Mouse (Mus musculus) CH12.LX (cell line): ENCODE results near the gene Arhgap31. TPM values are rescaled to one million over a fixed set of nuclear protein-coding genes. Genes with fewer than 3 reads are reported as not detected.

Source experiments
- DNase-seq: peaks from one replicate; pipeline ENCODE4 v3.0.0-alpha.2; 2013; ENCODE audit errors: extremely low read depth
- H3K27ac ChIP-seq: 2 replicates; pipeline ENCODE4 v1.5.1; 2012; ENCODE audit warnings: low read depth, mild to moderate bottlenecking, control low read depth, moderate library complexity; ENCODE audit not compliant: insufficient read depth
- H3K27me3 ChIP-seq: replicated peaks from 2 replicates; pipeline ENCODE3; 2012; ENCODE audit warnings: inconsistent platforms
- H3K36me3 ChIP-seq, 2 experiments: replicated peaks in 1 of 2; 2 replicates each; pipeline versions ENCODE3 to v1.6.1; 2012; ENCODE audit warnings: inconsistent platforms in 1 of 2, low read length in 1 of 2, mild to moderate bottlenecking in 1 of 2, mixed read lengths in 1 of 2, moderate library complexity in 1 of 2; ENCODE audit not compliant: control insufficient read depth in 1 of 2, insufficient read depth in 1 of 2
- H3K4me1 ChIP-seq, 2 experiments: 2 replicates each; pipeline ENCODE4 v1.6.1; 2012; ENCODE audit warnings: inconsistent platforms in 1 of 2, moderate library complexity in 1 of 2; ENCODE audit not compliant: insufficient read depth in 2 of 2, control insufficient read depth in 1 of 2
- H3K4me2 ChIP-seq: 2 replicates; pipeline ENCODE4 v1.6.1; 2012; ENCODE audit warnings: low read depth, mild to moderate bottlenecking, control low read depth; ENCODE audit not compliant: poor library complexity, insufficient read depth, severe bottlenecking
- H3K4me3 ChIP-seq, 3 experiments: fragments of 150-350 bp in 1 of 3; sonication (generic) in 1 of 3; replicated peaks in 1 of 3; 2 replicates each; pipeline versions ENCODE3 to v1.5.1; 2011 to 2012; ENCODE audit warnings: low read depth in 2 of 3, low read length in 2 of 3, mild to moderate bottlenecking in 2 of 3, moderate library complexity in 2 of 3, control low read depth in 1 of 3, improper control_type of control experiment in 1 of 3, inconsistent platforms in 1 of 3, mixed read lengths in 1 of 3; ENCODE audit not compliant: poor library complexity in 1 of 3
- H3K79me2 ChIP-seq: replicated peaks from 2 replicates; pipeline ENCODE4 v1.6.1; 2012; ENCODE audit warnings: mild to moderate bottlenecking, moderate library complexity; ENCODE audit not compliant: control insufficient read depth, poor library complexity, insufficient read depth, severe bottlenecking; ENCODE audit errors: extremely low read depth
- H3K9ac ChIP-seq: 2 replicates; pipeline ENCODE4 v1.6.1; 2012; ENCODE audit warnings: low read depth, mild to moderate bottlenecking, control low read depth, moderate library complexity; ENCODE audit not compliant: insufficient read depth
- H3K9me3 ChIP-seq: replicated peaks from 2 replicates; pipeline ENCODE3; 2012; ENCODE audit warnings: low read length, inconsistent platforms, mixed read lengths
- BHLHE40 ChIP-seq: IDR thresholded peaks from 2 replicates; pipeline ENCODE4 v1.6.1; 2011; ENCODE audit warnings: mild to moderate bottlenecking, low read depth, low read length, improper control_type of control experiment
- CHD2 ChIP-seq: IDR thresholded peaks from 2 replicates; pipeline ENCODE4 v1.6.1; 2011; ENCODE audit warnings: low read length, improper control_type of control experiment
- CTCF ChIP-seq, 2 experiments: IDR thresholded peaks in 1 of 2; conservative IDR thresholded peaks in 1 of 2; 2 replicates each; pipeline ENCODE4 v1.5.1; 2011 to 2012; ENCODE audit warnings: low read depth in 2 of 2, low read length in 2 of 2, improper control_type of control experiment in 1 of 2, inconsistent platforms in 1 of 2, mild to moderate bottlenecking in 1 of 2, moderate library complexity in 1 of 2
- ELF1 ChIP-seq: IDR thresholded peaks from 2 replicates; pipeline ENCODE4 v1.6.1; 2014; ENCODE audit warnings: low read depth, mild to moderate bottlenecking, inconsistent platforms, low read length, improper control_type of control experiment
- ETS1 ChIP-seq: conservative IDR thresholded peaks from 2 replicates; pipeline ENCODE4 v1.6.1; 2012; ENCODE audit warnings: low read depth, mild to moderate bottlenecking, inconsistent platforms, low read length, improper control_type of control experiment, moderate library complexity
- GABPA ChIP-seq: IDR thresholded peaks from 2 replicates; pipeline ENCODE4 v1.6.1; 2012; ENCODE audit warnings: low read depth, low read length, improper control_type of control experiment, inconsistent platforms; ENCODE audit not compliant: insufficient replicate concordance
- IRF4 ChIP-seq: IDR thresholded peaks from 2 replicates; pipeline ENCODE4 v1.6.1; 2014; ENCODE audit warnings: low read depth, mild to moderate bottlenecking, inconsistent platforms, low read length, improper control_type of control experiment
- JUN ChIP-seq: IDR thresholded peaks from 2 replicates; pipeline ENCODE4 v1.6.1; 2011; ENCODE audit warnings: low read depth, mild to moderate bottlenecking, low read length, improper control_type of control experiment, moderate library complexity; ENCODE audit not compliant: insufficient read depth
- MAX ChIP-seq: IDR thresholded peaks from 2 replicates; pipeline ENCODE4 v1.6.1; 2011; ENCODE audit warnings: low read length, improper control_type of control experiment
- MEF2A ChIP-seq: IDR thresholded peaks from 2 replicates; pipeline ENCODE4 v1.6.1; 2014; ENCODE audit warnings: low read depth, mild to moderate bottlenecking, inconsistent platforms, low read length, improper control_type of control experiment, borderline replicate concordance
- MXI1 ChIP-seq: IDR thresholded peaks from 2 replicates; pipeline ENCODE4 v1.6.1; 2011; ENCODE audit warnings: mild to moderate bottlenecking, low read depth, low read length, improper control_type of control experiment
- MYC ChIP-seq: IDR thresholded peaks from 2 replicates; pipeline ENCODE4 v1.6.1; 2011; ENCODE audit warnings: low read depth, mild to moderate bottlenecking, improper control_type of control experiment, low read length
- NELFE ChIP-seq: IDR thresholded peaks from 2 replicates; pipeline ENCODE4 v1.6.1; 2011; ENCODE audit warnings: low read depth, low read length, improper control_type of control experiment
- PAX5 ChIP-seq: IDR thresholded peaks from 2 replicates; pipeline ENCODE4 v1.6.1; 2012; ENCODE audit warnings: low read length, inconsistent platforms, mixed read lengths
- POLR2A ChIP-seq: IDR thresholded peaks from 2 replicates; pipeline ENCODE4 v1.6.1; 2011; ENCODE audit warnings: low read depth, mild to moderate bottlenecking, improper control_type of control experiment, low read length
- RAD21 ChIP-seq: IDR thresholded peaks from 2 replicates; pipeline ENCODE4 v1.6.1; 2011; ENCODE audit warnings: low read depth, mild to moderate bottlenecking, low read length, improper control_type of control experiment, moderate library complexity
- SIN3A ChIP-seq: IDR thresholded peaks from 2 replicates; pipeline ENCODE4 v1.6.1; 2012; ENCODE audit warnings: low read length, improper control_type of control experiment, inconsistent platforms
- SMC3 ChIP-seq: IDR thresholded peaks from 2 replicates; pipeline ENCODE4 v1.6.1; 2011; ENCODE audit warnings: low read depth, low read length, improper control_type of control experiment
- TCF12 ChIP-seq: IDR thresholded peaks from 2 replicates; pipeline ENCODE4 v1.6.1; 2014; ENCODE audit warnings: low read depth, mild to moderate bottlenecking, inconsistent platforms, low read length, improper control_type of control experiment
- UBTF ChIP-seq: IDR thresholded peaks from 2 replicates; pipeline ENCODE4 v1.6.1; 2012; ENCODE audit warnings: low read depth, mild to moderate bottlenecking, inconsistent platforms, low read length, improper control_type of control experiment, moderate library complexity
- ZC3H11A ChIP-seq: IDR thresholded peaks from 2 replicates; pipeline ENCODE4 v1.6.1; 2012; ENCODE audit warnings: low read depth, mild to moderate bottlenecking, inconsistent platforms, low read length, improper control_type of control experiment
- ZKSCAN1 ChIP-seq: IDR thresholded peaks from 2 replicates; pipeline ENCODE4 v1.6.1; 2012; ENCODE audit warnings: low read depth, inconsistent platforms, low read length, improper control_type of control experiment, borderline replicate concordance
- ZMIZ1 ChIP-seq: IDR thresholded peaks from 2 replicates; pipeline ENCODE4 v1.6.1; 2012; ENCODE audit warnings: low read depth, mild to moderate bottlenecking, inconsistent platforms, low read length, improper control_type of control experiment
- ZNF384 ChIP-seq: IDR thresholded peaks from 2 replicates; pipeline ENCODE4 v1.6.1; 2012; ENCODE audit warnings: low read depth, low read length, improper control_type of control experiment, inconsistent platforms
- dilution Hi-C: fragments of 300-500 bp; cut with MboI; formaldehyde crosslinking; loops from 2 replicates; pipeline ENCODE4 v1.14.3; 2020; ENCODE audit warnings: low sequenced_read_pairs; ENCODE audit not compliant: extremely low pct_unique_long_range_greater_than_20kb, extremely low pct_ligation_motif_present
- in situ Hi-C: fragments of 300-500 bp; cut with MboI; formaldehyde crosslinking; loops from 3 replicates; pipeline ENCODE4 v1.14.3; 2019; ENCODE audit warnings: low sequenced_read_pairs, low pct_ligation_motif_present, low pct_unique_long_range_greater_than_20kb, mixed read lengths
- polyA plus RNA-seq: library from polyadenylated mRNA; unstranded; fragments of >175 nt; gene quantifications from 2 replicates; pipeline ENCODE4 v1.2.1, GENCODE M21; 2012; ENCODE audit warnings: low read depth; ENCODE audit not compliant: insufficient read length
- total RNA-seq, 2 experiments: library from RNA; depleted of rRNA; stranded (reverse); fragments of 300-350 nt in 1 of 2; fragments of >200 nt in 1 of 2; gene quantifications; 2 replicates each; pipeline ENCODE4 v1.2.3; 2012 to 2014

The Arhgap31 gene
- total and polyA plus RNA-seq, 3 experiments = 0.15 to 2.0 (median 0.76) TPM

GRCm38 (mm10) chr16:38636682-38637081, 76.4 kb downstream of the Arhgap31 start:
- H3K79me2 ChIP-seq = no peaks in the 10 kb centered on the region; the same call in 1 of the 2 replicates
- H3K4me3 ChIP-seq = peak overlapping the region in 1 of 3 experiments; percentile 27
- dilution Hi-C loops = no loop called here
- peaks cover 4 to 10% of the 10 kb centered on the region in 2 experiments; a peak in 2 of 4 replicates for H3K4me1 ChIP-seq
- TF ChIP-seq ZMIZ1 (no peak), GABPA (no peak), MEF2A (0 out of 2 replicates have a peak, but pooled peaks have one; percentile 11), SIN3A (no peak), CHD2 (peak; percentile 82), ETS1 (no peak), JUN (no peak), BHLHE40 (peak; percentile 40; the same call in 1 of the 2 replicates), ELF1 (peak; percentile 90), ZKSCAN1 (no peak), SMC3 (no peak), ZC3H11A (no peak), IRF4 (peak; percentile 22; the same call in 1 of the 2 replicates), UBTF (0 out of 2 replicates have a peak, but pooled peaks have one; percentile 27), MAX (no peak)
- peak overlapping the region; percentile 72 for H3K4me2 ChIP-seq
- H3K27ac ChIP-seq = no peak overlapping the region
- peaks cover 2% of the 10 kb centered on the region for H3K27me3 ChIP-seq
- in situ Hi-C loops = loop anchor here (10.0 kb wide), 1 partner anchor 68 kb away; no protein-coding TSS in a partner anchor
- no peaks in the 10 kb centered on the region for H3K9me3 ChIP-seq
- no peaks in the 10 kb centered on the region for H3K36me3 ChIP-seq
- DNase-seq = no peak
- H3K9ac ChIP-seq = peak overlapping the region; percentile 31

GRCm38 (mm10) chr16:38635833-38636390, 77.2 kb downstream of the Arhgap31 start:
- H3K4me1 ChIP-seq = peaks cover 4 to 10% of the 10 kb centered on the region in 2 experiments; a peak in 2 of 4 replicates
- H3K27ac ChIP-seq = peak overlapping the region; percentile 49; the same call in 1 of the 2 replicates
- peak overlapping the region; percentile 72 for H3K4me2 ChIP-seq
- no peaks in the 10 kb centered on the region for H3K36me3 ChIP-seq
- H3K9ac ChIP-seq = peak overlapping the region; percentile 31
- peak overlapping the region in 1 of 3 experiments; percentile 7 for H3K4me3 ChIP-seq
- no peak for DNase-seq
- H3K27me3 ChIP-seq = peaks cover 1% of the 10 kb centered on the region
- in situ Hi-C loops = loop anchor here (10.0 kb wide), 1 partner anchor 69 kb away; no protein-coding TSS in a partner anchor
- H3K9me3 ChIP-seq = no peaks in the 10 kb centered on the region
- no peak for TF ChIP-seq RAD21
- TF ChIP-seq BHLHE40 = peak; percentile 50; the same call in 1 of the 2 replicates
- TF ChIP-seq SMC3 = no peak
- no peak for TF ChIP-seq NELFE
- no peak for TF ChIP-seq SIN3A
- TF ChIP-seq MYC = peak; percentile 75; the same call in 1 of the 2 replicates
- TF ChIP-seq ELF1 = no peak
- TF ChIP-seq POLR2A = no peak
- TF ChIP-seq IRF4 = peak; percentile 41; the same call in 1 of the 2 replicates
- TF ChIP-seq UBTF = no peak
- no peak for TF ChIP-seq CTCF (conservative IDR thresholded peaks at IDR 0.05 in 1 of 2, IDR thresholded peaks at IDR 0.05 in 1 of 2; ENCODE audit: low read depth in 2 of 2, low read length in 2 of 2)
- peak; percentile 89 for TF ChIP-seq MAX
- peak; percentile 74 for TF ChIP-seq MXI1
- TF ChIP-seq TCF12 = 0 out of 2 replicates have a peak, but pooled peaks have one; percentile 22
- no peak for TF ChIP-seq PAX5
- peak; percentile 74; the same call in 1 of the 2 replicates for TF ChIP-seq ZNF384
- TF ChIP-seq, all 38 proteins: peak for 7
- dilution Hi-C loops = no loop called here
- H3K79me2 ChIP-seq = no peaks in the 10 kb centered on the region; the same call in 1 of the 2 replicates
